Mouse (Mus musculus) right cerebral cortex, adult 18-20 months (tissue): ENCODE data around the gene Crygn.

ENCODE experiments used
- DNase-seq: peaks from one replicate; pipeline ENCODE4 v3.0.0; 2022; ENCODE audit warnings: mixed read lengths

The Crygn gene

GRCm38 (mm10) chr5:24743956-24744355 lies 13.9 kb downstream of the Crygn start:
- no peak for DNase-seq

- no peak for DNase-seq
Observed at GRCm38 (mm10) chr5:24741172-24741885, 16.5 kb downstream of the Crygn start.

GRCm38 (mm10) chr5:24739141-24739753 lies 18.6 kb downstream of the Crygn start:
- peak; percentile 36 for DNase-seq

- no peak for DNase-seq
Observed at GRCm38 (mm10) chr5:24738517-24738916, 19.3 kb downstream of the Crygn start.

- DNase-seq: no peak
Observed at GRCm38 (mm10) chr5:24737595-24737994, 20.2 kb downstream of the Crygn start.

- DNase-seq: no peak
Observed at GRCm38 (mm10) chr5:24733771-24734426, 23.9 kb downstream of the Crygn start.

- no peak for DNase-seq
Observed at GRCm38 (mm10) chr5:24733134-24733533, 24.7 kb downstream of the Crygn start.

GRCm38 (mm10) chr5:24730986-24731385 lies 26.8 kb downstream of the Crygn start:
- DNase-seq: no peak

- DNase-seq: no peak
Observed at GRCm38 (mm10) chr5:24730488-24730871, 27.3 kb downstream of the Crygn start, which contains the start of gene Wdr86. Gene Wdr86 (minus strand): TSS chr5:24730727.

GRCm38 (mm10) chr5:24729797-24730487 lies 27.9 kb downstream of the Crygn start:
- DNase-seq: no peak

- no peak for DNase-seq
Observed at GRCm38 (mm10) chr5:24726901-24727836, 30.6 kb downstream of the Crygn start.

- no peak for DNase-seq
Observed at GRCm38 (mm10) chr5:24725897-24726296, 31.9 kb downstream of the Crygn start.

- DNase-seq: no peak
Observed at GRCm38 (mm10) chr5:24724805-24725204, 33.0 kb downstream of the Crygn start.

GRCm38 (mm10) chr5:24724270-24724634 lies 33.6 kb downstream of the Crygn start:
- DNase-seq: no peak

- no peak for DNase-seq
Observed at GRCm38 (mm10) chr5:24723527-24724269, 34.1 kb downstream of the Crygn start.

- DNase-seq: no peak
Observed at GRCm38 (mm10) chr5:24719852-24720251, 38.0 kb downstream of the Crygn start.

GRCm38 (mm10) chr5:24718076-24718475 lies 39.7 kb downstream of the Crygn start:
- DNase-seq: no peak

GRCm38 (mm10) chr5:24713987-24714386 lies 43.8 kb downstream of the Crygn start:
- no peak for DNase-seq

- peak; percentile 10 for DNase-seq
Observed at GRCm38 (mm10) chr5:24713199-24713598, 44.6 kb downstream of the Crygn start.

- no peak for DNase-seq
Observed at GRCm38 (mm10) chr5:24711615-24712014, 46.2 kb downstream of the Crygn start.

GRCm38 (mm10) chr5:24709962-24710361 lies 47.8 kb downstream of the Crygn start:
- no peak for DNase-seq

GRCm38 (mm10) chr5:24704615-24705014 lies 53.2 kb downstream of the Crygn start:
- no peak for DNase-seq
